Mouse (Mus musculus): ENCODE measurements around the gene Nxnl2. TPM values are rescaled to one million over a fixed set of nuclear protein-coding genes. Genes with fewer than 3 reads are reported as not detected.

The Nxnl2 gene
- total RNA-seq, 2 experiments from 2014 or later = 1.2 to 1.4 TPM

Small RNA genes lying within 50 kb of the gene (microRNA-seq; reads per million reads assigned to microRNA genes)
- not detected for gene Gm44341

Other genes starting within 250 kb of the Nxnl2 start
- 100 to 1,000 TPM; 104 to 105 TPM for gene Spin1, start 70.1 kb upstream of the Nxnl2 start, total RNA-seq (2021)
- gene S1pr3, start 237.6 kb downstream of the Nxnl2 start, total RNA-seq (2021) = 10 to 100 TPM; 23.6 to 26.5 TPM